Mouse (Mus musculus): ENCODE data around the gene Tmem253. TPM values are rescaled to one million over a fixed set of nuclear protein-coding genes. Genes with fewer than 3 reads are reported as not detected.

Tmem253 gene
- polyA plus RNA-seq, 1 experiment from 2014 or later: 0.62 TPM

GRCm38 (mm10) chr14:52003981-52004495 lies 11.4 kb upstream of the Tmem253 start:
- Histone ChIP-seq H3K4me1 (ENCODE audit: control insufficient read depth, insufficient read depth, low read length) (0 out of 2 replicates have a peak, but pooled peaks cover 1% of the 10 kb centered on the region), H3K4me3 (ENCODE audit: low read depth, low read length) (no peak overlapping the region), H3K27me3 (ENCODE audit: control insufficient read depth, insufficient read depth, low read length) (no peaks in the 10 kb centered on the region), H3K36me3 (ENCODE audit: control insufficient read depth, insufficient read depth, low read length) (peaks cover 72% of the 10 kb centered on the region), H3K9me3 (ENCODE audit: control insufficient read depth, low read depth, low read length) (no peaks in the 10 kb centered on the region), H3K9ac (replicated peaks; ENCODE audit: low read depth, low read length) (no peak overlapping the region), H3K4me2 (replicated peaks; ENCODE audit: low read depth, low read length) (no peak overlapping the region), H3K27ac (ENCODE audit: low read length) (no peak overlapping the region)
- no peak for ATAC-seq (ENCODE audit: insufficient number of reproducible peaks, insufficient read depth, low FRiP score, low read depth)
- 49% methylated on average over 16 of the region's 16 CpGs for WGBS

GRCm38 (mm10) chr14:52005141-52005540 lies 10.3 kb upstream of the Tmem253 start:
- Histone ChIP-seq H3K9ac (replicated peaks; ENCODE audit: low read depth, low read length) (no peak overlapping the region), H3K4me1 (ENCODE audit: control insufficient read depth, insufficient read depth, low read length) (peaks cover 6% of the 10 kb centered on the region), H3K27ac (ENCODE audit: low read length) (no peak overlapping the region), H3K9me3 (ENCODE audit: control insufficient read depth, low read depth, low read length) (no peaks in the 10 kb centered on the region), H3K27me3 (ENCODE audit: control insufficient read depth, insufficient read depth, low read length) (no peaks in the 10 kb centered on the region), H3K4me3 (ENCODE audit: low read depth, low read length) (no peak overlapping the region), H3K4me2 (replicated peaks; ENCODE audit: low read depth, low read length) (no peak overlapping the region), H3K36me3 (ENCODE audit: control insufficient read depth, insufficient read depth, low read length) (peaks cover 69% of the 10 kb centered on the region)
- ATAC-seq (ENCODE audit: insufficient number of reproducible peaks, insufficient read depth, low FRiP score, low read depth): no peak
- 81% methylated on average over 7 of the region's 7 CpGs for WGBS

- Histone ChIP-seq H3K27ac (ENCODE audit: low read length) (no peak overlapping the region), H3K9ac (replicated peaks; ENCODE audit: low read depth, low read length) (no peak overlapping the region), H3K36me3 (ENCODE audit: control insufficient read depth, insufficient read depth, low read length) (peaks cover 66% of the 10 kb centered on the region), H3K4me1 (ENCODE audit: control insufficient read depth, insufficient read depth, low read length) (peaks cover 11% of the 10 kb centered on the region), H3K4me2 (replicated peaks; ENCODE audit: low read depth, low read length) (no peak overlapping the region), H3K4me3 (ENCODE audit: low read depth, low read length) (no peak overlapping the region), H3K9me3 (ENCODE audit: control insufficient read depth, low read depth, low read length) (no peaks in the 10 kb centered on the region), H3K27me3 (ENCODE audit: control insufficient read depth, insufficient read depth, low read length) (no peaks in the 10 kb centered on the region)
- no peak for ATAC-seq (ENCODE audit: insufficient number of reproducible peaks, insufficient read depth, low FRiP score, low read depth)
- WGBS: 79% methylated on average over 6 of the region's 6 CpGs
These were observed 9.8 kb upstream of the Tmem253 start for GRCm38 (mm10) chr14:52005616-52006015.

GRCm38 (mm10) chr14:52006241-52006640 lies 9.2 kb upstream of the Tmem253 start:
- WGBS: 71% methylated on average over 8 of the region's 8 CpGs
- no peaks in the 10 kb centered on the region for H3K9me3 ChIP-seq (ENCODE audit: control insufficient read depth, low read depth, low read length)
- H3K27ac ChIP-seq (ENCODE audit: low read length): no peak overlapping the region
- H3K36me3 ChIP-seq (ENCODE audit: control insufficient read depth, insufficient read depth, low read length): peaks cover 62% of the 10 kb centered on the region
- no peak overlapping the region for H3K4me3 ChIP-seq (ENCODE audit: low read depth, low read length)
- ATAC-seq (ENCODE audit: insufficient number of reproducible peaks, insufficient read depth, low FRiP score, low read depth): no peak
- H3K4me2 ChIP-seq (replicated peaks; ENCODE audit: low read depth, low read length): no peak overlapping the region
- H3K27me3 ChIP-seq (ENCODE audit: control insufficient read depth, insufficient read depth, low read length): no peaks in the 10 kb centered on the region
- no peak overlapping the region for H3K9ac ChIP-seq (replicated peaks; ENCODE audit: low read depth, low read length)
- H3K4me1 ChIP-seq (ENCODE audit: control insufficient read depth, insufficient read depth, low read length): peaks cover 13% of the 10 kb centered on the region

- ATAC-seq (ENCODE audit: insufficient number of reproducible peaks, insufficient read depth, low FRiP score, low read depth): no peak
- Histone ChIP-seq H3K9me3 (ENCODE audit: control insufficient read depth, low read depth, low read length) (no peaks in the 10 kb centered on the region), H3K27me3 (ENCODE audit: control insufficient read depth, insufficient read depth, low read length) (no peaks in the 10 kb centered on the region), H3K27ac (ENCODE audit: low read length) (no peak overlapping the region), H3K36me3 (ENCODE audit: control insufficient read depth, insufficient read depth, low read length) (peaks cover 60% of the 10 kb centered on the region), H3K4me2 (replicated peaks; ENCODE audit: low read depth, low read length) (no peak overlapping the region), H3K9ac (replicated peaks; ENCODE audit: low read depth, low read length) (no peak overlapping the region), H3K4me1 (ENCODE audit: control insufficient read depth, insufficient read depth, low read length) (peaks cover 13% of the 10 kb centered on the region), H3K4me3 (ENCODE audit: low read depth, low read length) (no peak overlapping the region)
- WGBS: 93% methylated on average over 23 of the region's 23 CpGs
These were observed 8.7 kb upstream of the Tmem253 start for GRCm38 (mm10) chr14:52006771-52007170.

- Histone ChIP-seq H3K9ac (replicated peaks; ENCODE audit: low read depth, low read length) (no peak overlapping the region), H3K27ac (ENCODE audit: low read length) (no peak overlapping the region), H3K4me1 (ENCODE audit: control insufficient read depth, insufficient read depth, low read length) (peaks cover 13% of the 10 kb centered on the region), H3K4me2 (replicated peaks; ENCODE audit: low read depth, low read length) (no peak overlapping the region), H3K27me3 (ENCODE audit: control insufficient read depth, insufficient read depth, low read length) (no peaks in the 10 kb centered on the region), H3K36me3 (ENCODE audit: control insufficient read depth, insufficient read depth, low read length) (peaks cover 48% of the 10 kb centered on the region), H3K9me3 (ENCODE audit: control insufficient read depth, low read depth, low read length) (no peaks in the 10 kb centered on the region), H3K4me3 (ENCODE audit: low read depth, low read length) (no peak overlapping the region)
- 55% methylated on average over 38 of the region's 38 CpGs for WGBS
- ATAC-seq (ENCODE audit: insufficient number of reproducible peaks, insufficient read depth, low FRiP score, low read depth): peak; percentile 59; the same call in 1 of the 2 replicates
These were observed 6.9 kb upstream of the Tmem253 start for GRCm38 (mm10) chr14:52008321-52009203.

GRCm38 (mm10) chr14:52009361-52009760 lies 6.1 kb upstream of the Tmem253 start:
- Histone ChIP-seq H3K4me3 (ENCODE audit: low read depth, low read length) (no peak overlapping the region), H3K27me3 (ENCODE audit: control insufficient read depth, insufficient read depth, low read length) (no peaks in the 10 kb centered on the region), H3K27ac (ENCODE audit: low read length) (no peak overlapping the region), H3K36me3 (ENCODE audit: control insufficient read depth, insufficient read depth, low read length) (peaks cover 43% of the 10 kb centered on the region), H3K4me2 (replicated peaks; ENCODE audit: low read depth, low read length) (no peak overlapping the region), H3K9ac (replicated peaks; ENCODE audit: low read depth, low read length) (no peak overlapping the region), H3K4me1 (ENCODE audit: control insufficient read depth, insufficient read depth, low read length) (peaks cover 13% of the 10 kb centered on the region), H3K9me3 (ENCODE audit: control insufficient read depth, low read depth, low read length) (no peaks in the 10 kb centered on the region)
- no peak for ATAC-seq (ENCODE audit: insufficient number of reproducible peaks, insufficient read depth, low FRiP score, low read depth)
- WGBS: 54% methylated on average over 26 of the region's 26 CpGs

GRCm38 (mm10) chr14:52009841-52010240 lies 5.6 kb upstream of the Tmem253 start:
- Histone ChIP-seq H3K36me3 (ENCODE audit: control insufficient read depth, insufficient read depth, low read length) (peaks cover 42% of the 10 kb centered on the region), H3K9me3 (ENCODE audit: control insufficient read depth, low read depth, low read length) (no peaks in the 10 kb centered on the region), H3K4me3 (ENCODE audit: low read depth, low read length) (no peak overlapping the region), H3K4me2 (replicated peaks; ENCODE audit: low read depth, low read length) (peak overlapping the region; percentile 29), H3K9ac (replicated peaks; ENCODE audit: low read depth, low read length) (no peak overlapping the region), H3K27ac (ENCODE audit: low read length) (no peak overlapping the region), H3K27me3 (ENCODE audit: control insufficient read depth, insufficient read depth, low read length) (no peaks in the 10 kb centered on the region), H3K4me1 (ENCODE audit: control insufficient read depth, insufficient read depth, low read length) (peaks cover 13% of the 10 kb centered on the region)
- no peak for ATAC-seq (ENCODE audit: insufficient number of reproducible peaks, insufficient read depth, low FRiP score, low read depth)
- 67% methylated on average over 6 of the region's 6 CpGs for WGBS

All from stomach, embryonic 14.5 days (tissue).